Mouse (Mus musculus) right cerebral cortex, postnatal 25 days (tissue): ENCODE results near the gene Ascc2.
"Not testable (repeated sequence)": the region's sequence is repeated elsewhere in the genome, so short reads cannot be mapped to it uniquely, and the experiment has no call there.

Experiments
- DNase-seq: peaks from one replicate; pipeline ENCODE4 v3.0.0; 2022

Ascc2 gene

GRCm38 (mm10) chr11:4634395-4634794 is 3.2 kb upstream of the Ascc2 start:
- DNase-seq, result no peak

GRCm38 (mm10) chr11:4636782-4637342 is 685 bp upstream of the Ascc2 start:
- no peak for DNase-seq

- no peak for DNase-seq
Observed at GRCm38 (mm10) chr11:4638261-4638660, 714 bp downstream of the Ascc2 start.

GRCm38 (mm10) chr11:4641185-4641584 is 3.6 kb downstream of the Ascc2 start:
- DNase-seq, result no peak

GRCm38 (mm10) chr11:4643722-4644121 is 6.2 kb downstream of the Ascc2 start:
- no peak for DNase-seq

- not testable (repeated sequence) for DNase-seq
Observed at GRCm38 (mm10) chr11:4645180-4645579, 7.6 kb downstream of the Ascc2 start.

- DNase-seq, result no peak
Observed at GRCm38 (mm10) chr11:4646409-4646808, 8.9 kb downstream of the Ascc2 start.

GRCm38 (mm10) chr11:4659818-4660217 is 22.3 kb downstream of the Ascc2 start:
- no peak for DNase-seq

GRCm38 (mm10) chr11:4660309-4661025 is 22.9 kb downstream of the Ascc2 start:
- DNase-seq, result no peak

- no peak for DNase-seq
Observed at GRCm38 (mm10) chr11:4661324-4661723, 23.8 kb downstream of the Ascc2 start.

- DNase-seq, result no peak
Observed at GRCm38 (mm10) chr11:4661871-4662495, 24.4 kb downstream of the Ascc2 start.

GRCm38 (mm10) chr11:4662496-4662878 is 24.9 kb downstream of the Ascc2 start:
- DNase-seq, result no peak

GRCm38 (mm10) chr11:4671736-4672135 is 34.2 kb downstream of the Ascc2 start:
- no peak for DNase-seq

- no peak for DNase-seq
Observed at GRCm38 (mm10) chr11:4674593-4674992, 37.0 kb downstream of the Ascc2 start.

GRCm38 (mm10) chr11:4675126-4675562 is 37.6 kb downstream of the Ascc2 start:
- DNase-seq, result no peak

GRCm38 (mm10) chr11:4675693-4676092 is 38.1 kb downstream of the Ascc2 start:
- DNase-seq, result no peak

GRCm38 (mm10) chr11:4677250-4677872 is 39.8 kb downstream of the Ascc2 start:
- no peak for DNase-seq

GRCm38 (mm10) chr11:4678700-4679440 is 41.3 kb downstream of the Ascc2 start:
- DNase-seq, result peak; percentile 63

GRCm38 (mm10) chr11:4679441-4679832 is 41.9 kb downstream of the Ascc2 start:
- DNase-seq, result peak; percentile 49

GRCm38 (mm10) chr11:4680126-4680525 is 42.6 kb downstream of the Ascc2 start:
- no peak for DNase-seq

GRCm38 (mm10) chr11:4683516-4683915 is 46.0 kb downstream of the Ascc2 start:
- DNase-seq, result no peak

- DNase-seq, result no peak
Observed at GRCm38 (mm10) chr11:4684186-4684585, 46.6 kb downstream of the Ascc2 start.

GRCm38 (mm10) chr11:4685071-4685470 is 47.5 kb downstream of the Ascc2 start:
- DNase-seq, result no peak
